Mouse (Mus musculus) kidney, embryonic 16.5 days (tissue): Measurements from ENCODE around the gene Slc22a18. TPM values are rescaled to one million over a fixed set of nuclear protein-coding genes. Genes with fewer than 3 reads are reported as not detected.
A peak's percentile ranks its signal among the peaks of the same experiment; 100 is the strongest.

Experiments used
- ATAC-seq: fragments of 200-750 bp; cut with Nextera tagmentation; 2 replicates; pipeline ENCODE4 v1.8.0; 2017; ENCODE audit warnings: moderate TSS enrichment; ENCODE audit not compliant: low FRiP score, low TSS enrichment
- H3K27ac ChIP-seq: fragments of 300-500 bp; sonication (generic); 2 replicates; pipeline ENCODE4 v1.5.1; 2014; ENCODE audit warnings: low read length
- H3K27me3 ChIP-seq: fragments of 300-500 bp; sonication (generic); 2 replicates; pipeline ENCODE4 v1.6.1; 2014; ENCODE audit warnings: low read length, control low read depth, mixed read lengths; ENCODE audit not compliant: insufficient read depth
- H3K36me3 ChIP-seq: fragments of 300-500 bp; sonication (generic); 2 replicates; pipeline ENCODE4 v1.6.1; 2014; ENCODE audit warnings: low read length, control low read depth, mixed read lengths; ENCODE audit not compliant: insufficient read depth
- H3K4me1 ChIP-seq: fragments of 300-500 bp; sonication (generic); 2 replicates; pipeline ENCODE4 v1.6.1; 2014; ENCODE audit warnings: low read length, control low read depth, mixed read lengths; ENCODE audit not compliant: insufficient read depth
- H3K4me2 ChIP-seq: fragments of 300-500 bp; sonication (generic); replicated peaks from 2 replicates; pipeline ENCODE4 v1.6.1; 2014; ENCODE audit warnings: low read depth, low read length
- H3K4me3 ChIP-seq: fragments of 300-500 bp; sonication (generic); 2 replicates; pipeline ENCODE4 v1.5.1; 2014; ENCODE audit warnings: mild to moderate bottlenecking, low read length
- H3K9ac ChIP-seq: fragments of 300-500 bp; sonication (generic); replicated peaks from 2 replicates; pipeline ENCODE4 v1.6.1; 2014; ENCODE audit warnings: low read length
- H3K9me3 ChIP-seq: fragments of 300-500 bp; sonication (generic); 2 replicates; pipeline ENCODE4 v1.6.1; 2016; ENCODE audit warnings: low read length, control low read depth
- WGBS: fragments of 180-500 bp; shearing (Covaris S2); extraction: QIAGEN DNeasy Blood & Tissue Kit; methylation state at CpG from one replicate; pipeline ENCODE4 v1.1.7; 2014; 5-methylcytosine and 5-hydroxymethylcytosine counted together
- polyA plus RNA-seq: library from polyadenylated mRNA; unstranded; fragments of >200 nt; fragmentation: Nextera tagmentation; extraction: Ambion mirVana; gene quantifications from 2 replicates; pipeline ENCODE4 v1.2.1, GENCODE M21; 2015

The Slc22a18 gene
- polyA plus RNA-seq, 1 experiment from 2014 or later, result 8.3 TPM

- ATAC-seq, result no peak
- H3K27ac ChIP-seq, result no peak overlapping the region
- no peak overlapping the region for H3K4me3 ChIP-seq
- peaks cover 30% of the 10 kb centered on the region for H3K4me1 ChIP-seq
- H3K9ac ChIP-seq, result no peak overlapping the region
- no peaks in the 10 kb centered on the region for H3K27me3 ChIP-seq
- H3K9me3 ChIP-seq, result no peaks in the 10 kb centered on the region
- WGBS, result 92% methylated on average over 2 of the region's 2 CpGs
- no peak overlapping the region for H3K4me2 ChIP-seq
- H3K36me3 ChIP-seq, result peaks cover 5% of the 10 kb centered on the region; the same call in 1 of the 2 replicates
These were observed 70.8 kb downstream of the Slc22a18 start for GRCm38 (mm10) chr7:143544368-143544767.

- Histone ChIP-seq H3K36me3 (no peaks in the 10 kb centered on the region), H3K4me2 (no peak overlapping the region), H3K4me3 (no peak overlapping the region), H3K4me1 (peaks cover 30% of the 10 kb centered on the region), H3K27me3 (no peaks in the 10 kb centered on the region), H3K9me3 (no peaks in the 10 kb centered on the region), H3K9ac (0 out of 2 replicates have a peak overlapping the region, but pooled peaks have one; percentile 24), H3K27ac (no peak overlapping the region)
- 56% methylated on average over 2 of the region's 2 CpGs for WGBS
- ATAC-seq, result no peak
These were observed 73.0 kb downstream of the Slc22a18 start for GRCm38 (mm10) chr7:143546554-143546953.

DNA sequence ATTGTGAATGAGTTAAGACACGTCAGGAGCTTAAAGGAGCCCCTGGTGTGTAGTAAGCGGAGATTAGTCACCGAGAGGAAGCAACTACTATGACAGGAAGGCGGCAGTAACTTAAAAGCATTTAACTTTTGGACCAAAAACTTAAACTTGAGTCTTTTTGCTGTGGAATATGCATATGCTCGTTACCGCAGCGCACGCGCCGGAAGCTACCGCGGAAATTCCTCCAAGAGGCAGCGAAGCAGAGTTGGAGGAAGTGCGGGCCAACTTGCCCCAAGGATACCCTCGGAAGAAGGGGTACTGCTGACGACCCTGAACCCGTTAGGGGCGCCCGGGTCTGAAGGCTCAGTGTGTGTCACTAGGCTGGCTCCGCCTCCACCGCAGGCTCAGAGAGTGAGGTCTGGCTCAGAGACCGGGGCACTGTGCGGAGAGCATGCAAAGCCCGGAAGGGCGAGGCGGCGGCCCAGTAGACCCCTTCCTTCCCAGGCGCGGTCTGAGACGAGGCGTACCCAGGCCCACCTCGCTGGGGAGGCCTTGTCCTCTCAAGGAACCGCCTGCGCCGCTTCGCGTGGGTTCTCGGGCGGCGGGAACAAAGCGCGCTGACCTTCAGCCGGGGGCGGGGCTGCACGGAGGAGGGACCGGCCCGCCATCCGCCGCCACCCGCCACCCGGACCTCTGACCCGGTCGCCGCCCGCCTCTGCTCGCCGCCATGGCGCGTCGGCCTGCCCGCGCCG is 74.9 kb downstream of the Slc22a18 start:
- ATAC-seq, result peak; percentile 81
- Histone ChIP-seq H3K4me3 (peak overlapping the region; percentile 82), H3K27me3 (no peaks in the 10 kb centered on the region), H3K27ac (peak overlapping the region; percentile 98), H3K4me1 (peaks cover 30% of the 10 kb centered on the region), H3K4me2 (peak overlapping the region; percentile 84), H3K9me3 (no peaks in the 10 kb centered on the region), H3K9ac (peak overlapping the region; percentile 95), H3K36me3 (no peaks in the 10 kb centered on the region)
- WGBS, result under 1% methylated on average over 52 of the region's 63 CpGs

Other genes with a start within 250 kb of the Slc22a18 start
- 675 and 814 TPM in 2 replicates for gene Cdkn1c, start 12.7 kb upstream of the Slc22a18 start, polyA plus RNA-seq
- gene Phlda2, start 29.4 kb downstream of the Slc22a18 start, polyA plus RNA-seq, result 9.1 and 10.4 TPM in 2 replicates
- gene Nap1l4, start 75.4 kb downstream of the Slc22a18 start, polyA plus RNA-seq, result 291 and 292 TPM in 2 replicates
- 72.3 and 74.2 TPM in 2 replicates for gene Cars, start 126.4 kb downstream of the Slc22a18 start, polyA plus RNA-seq
- gene Tnfrsf26, start 155.0 kb downstream of the Slc22a18 start, polyA plus RNA-seq, result 0.51 and 0.56 TPM in 2 replicates
- gene Tnfrsf22, start 175.9 kb downstream of the Slc22a18 start, polyA plus RNA-seq, result 10.0 and 12.3 TPM in 2 replicates
- gene Tnfrsf23, start 212.1 kb downstream of the Slc22a18 start, polyA plus RNA-seq, result 1.6 and 1.9 TPM in 2 replicates